Mouse (Mus musculus): ENCODE data around the gene Nckap5. TPM values are rescaled to one million over a fixed set of nuclear protein-coding genes. Genes with fewer than 3 reads are reported as not detected.
"Not testable (repeated sequence)": the region's sequence is repeated elsewhere in the genome, so short reads cannot be mapped to it uniquely, and the experiment has no call there.

The Nckap5 gene
- polyA plus RNA-seq, 1 experiment from 2014 or later: 17.7 TPM

DNA sequence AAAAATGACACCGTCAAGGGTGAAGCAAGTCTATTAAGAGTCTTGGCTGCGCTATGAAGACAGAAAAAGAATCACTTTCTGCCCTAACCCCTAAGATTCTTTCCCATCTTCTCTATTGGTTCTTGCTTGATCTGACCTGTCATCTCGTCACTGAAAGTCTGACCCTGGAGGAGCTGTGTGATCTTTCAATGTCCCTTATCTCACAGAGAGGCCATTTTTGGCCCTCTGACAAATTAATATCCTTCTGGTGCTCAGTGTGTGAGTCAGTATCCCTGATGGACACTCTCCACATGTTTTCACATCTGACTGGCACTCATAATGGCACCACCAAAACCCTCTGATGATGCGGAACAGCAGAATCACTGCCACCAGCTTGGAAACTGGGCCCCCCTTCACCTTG is 736.3 kb downstream of the Nckap5 start:
- H3K27me3 ChIP-seq: no peaks in the 10 kb centered on the region
- no peaks in the 10 kb centered on the region for H3K9me3 ChIP-seq
- no peak overlapping the region for H3K4me2 ChIP-seq (replicated peaks)
- ATAC-seq: no peak
- H3K4me1 ChIP-seq (replicated peaks): no peaks in the 10 kb centered on the region
- 87% methylated on average over 4 of the region's 4 CpGs for WGBS
- H3K4me3 ChIP-seq (replicated peaks): no peak overlapping the region
- H3K27ac ChIP-seq: no peak overlapping the region
- H3K36me3 ChIP-seq: no peaks in the 10 kb centered on the region
- no peak overlapping the region for H3K9ac ChIP-seq (replicated peaks)

GRCm38 (mm10) chr1:126091979-126092378 is 738.6 kb downstream of the Nckap5 start:
- H3K27ac ChIP-seq; ATAC-seq; H3K9me3 ChIP-seq; H3K27me3 ChIP-seq; H3K4me1 ChIP-seq (replicated peaks); H3K4me2 ChIP-seq (replicated peaks); H3K4me3 ChIP-seq (replicated peaks); H3K36me3 ChIP-seq; H3K9ac ChIP-seq (replicated peaks): not testable (repeated sequence)
- 96% methylated on average over 2 of the region's 2 CpGs for WGBS

DNA sequence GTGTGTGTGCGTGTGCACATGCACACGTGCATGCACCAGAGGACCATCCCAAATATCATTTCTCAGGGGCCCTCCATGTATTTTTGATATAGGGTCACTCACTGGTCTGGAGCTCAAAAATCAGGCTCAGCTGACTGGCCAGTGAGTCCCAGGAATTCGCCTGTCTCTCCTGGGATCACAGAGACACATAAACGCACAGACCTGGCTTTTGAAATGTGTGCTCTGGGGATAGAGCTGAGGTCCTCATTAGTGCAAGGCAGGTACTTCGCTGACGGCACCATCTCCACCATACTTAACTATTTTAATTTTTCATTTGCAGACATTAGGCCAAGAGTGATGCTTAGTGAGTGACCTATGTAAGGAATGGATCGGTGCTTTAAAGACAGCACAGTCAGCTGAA is 743.4 kb downstream of the Nckap5 start:
- Histone ChIP-seq H3K9me3 (no peaks in the 10 kb centered on the region), H3K27ac (no peak overlapping the region), H3K27me3 (no peaks in the 10 kb centered on the region), H3K36me3 (no peaks in the 10 kb centered on the region), H3K4me3 (replicated peaks) (no peak overlapping the region), H3K4me1 (replicated peaks) (peaks cover 14% of the 10 kb centered on the region), H3K4me2 (replicated peaks) (no peak overlapping the region), H3K9ac (replicated peaks) (no peak overlapping the region)
- ATAC-seq: no peak
- 77% methylated on average over 7 of the region's 7 CpGs for WGBS

GRCm38 (mm10) chr1:126076312-126076711 is 754.3 kb downstream of the Nckap5 start:
- Histone ChIP-seq H3K27me3 (no peaks in the 10 kb centered on the region), H3K27ac (0 out of 2 replicates have a peak overlapping the region, but pooled peaks have one; percentile 35), H3K36me3 (no peaks in the 10 kb centered on the region), H3K9me3 (no peaks in the 10 kb centered on the region), H3K9ac (replicated peaks) (no peak overlapping the region), H3K4me1 (replicated peaks) (peaks cover 5% of the 10 kb centered on the region), H3K4me3 (replicated peaks) (no peak overlapping the region), H3K4me2 (replicated peaks) (no peak overlapping the region)
- ATAC-seq: peak; percentile 55; the same call in 1 of the 2 replicates
- WGBS: 26% methylated on average over 4 of the region's 4 CpGs

DNA sequence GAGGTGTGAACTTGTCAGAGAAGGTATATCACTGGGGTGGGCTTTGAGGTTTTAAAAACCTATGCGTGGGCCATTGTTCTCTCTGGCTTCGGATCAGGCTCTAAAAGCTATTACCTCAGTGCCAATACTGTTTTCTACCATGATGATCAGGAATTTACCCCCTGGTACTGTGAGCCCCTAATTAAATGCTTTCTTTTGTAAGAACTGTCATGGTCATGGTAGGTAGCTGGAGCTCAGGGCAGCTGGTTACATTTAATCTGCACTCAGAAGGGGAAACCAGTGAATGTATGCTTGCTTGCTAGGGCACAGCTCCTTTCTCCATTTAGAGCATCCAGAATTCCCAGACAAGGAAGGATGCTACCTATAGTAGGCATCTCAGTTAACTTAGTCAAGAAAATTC is 759.7 kb downstream of the Nckap5 start:
- WGBS: 26% methylated on average over 2 of the region's 2 CpGs
- H3K9ac ChIP-seq (replicated peaks): no peak overlapping the region
- H3K4me1 ChIP-seq (replicated peaks): 0 out of 2 replicates have a peak, but pooled peaks cover 4% of the 10 kb centered on the region

DNA sequence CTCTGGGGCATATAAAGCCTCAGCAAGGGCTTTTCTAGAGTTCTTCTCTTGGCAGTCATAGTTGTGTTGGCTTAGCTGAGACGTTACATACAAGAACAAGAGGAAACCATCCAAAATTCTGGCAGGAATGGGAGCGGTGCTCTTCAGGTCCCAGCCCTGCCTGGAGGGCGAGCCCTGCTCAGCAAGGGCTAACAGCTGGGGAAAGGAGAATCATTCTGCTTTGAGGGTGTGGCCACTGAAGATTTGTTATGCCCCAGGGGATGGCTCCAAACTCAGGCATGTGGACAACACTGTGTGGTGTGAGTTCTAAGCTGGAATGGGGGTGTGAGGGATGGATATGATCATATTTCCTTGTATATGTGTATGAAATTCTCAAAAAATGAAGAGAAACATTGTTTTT is 779.1 kb downstream of the Nckap5 start:
- H3K36me3 ChIP-seq: no peaks in the 10 kb centered on the region
- no peak overlapping the region for H3K4me3 ChIP-seq (replicated peaks)
- no peaks in the 10 kb centered on the region for H3K27me3 ChIP-seq
- WGBS: 81% methylated on average over 3 of the region's 3 CpGs
- ATAC-seq: no peak
- H3K4me1 ChIP-seq (replicated peaks): 0 out of 2 replicates have a peak, but pooled peaks cover 4% of the 10 kb centered on the region
- no peaks in the 10 kb centered on the region for H3K9me3 ChIP-seq
- H3K9ac ChIP-seq (replicated peaks): no peak overlapping the region
- no peak overlapping the region for H3K4me2 ChIP-seq (replicated peaks)
- H3K27ac ChIP-seq: no peak overlapping the region

More for the DNA sequence above, 759.7 kb downstream of the Nckap5 start:
- Histone ChIP-seq H3K4me2 (replicated peaks) (no peak overlapping the region), H3K36me3 (no peaks in the 10 kb centered on the region), H3K27me3 (no peaks in the 10 kb centered on the region), H3K27ac (no peak overlapping the region), H3K9me3 (no peaks in the 10 kb centered on the region), H3K4me3 (replicated peaks) (no peak overlapping the region)
- ATAC-seq: no peak; the same call in 1 of the 2 replicates

DNA sequence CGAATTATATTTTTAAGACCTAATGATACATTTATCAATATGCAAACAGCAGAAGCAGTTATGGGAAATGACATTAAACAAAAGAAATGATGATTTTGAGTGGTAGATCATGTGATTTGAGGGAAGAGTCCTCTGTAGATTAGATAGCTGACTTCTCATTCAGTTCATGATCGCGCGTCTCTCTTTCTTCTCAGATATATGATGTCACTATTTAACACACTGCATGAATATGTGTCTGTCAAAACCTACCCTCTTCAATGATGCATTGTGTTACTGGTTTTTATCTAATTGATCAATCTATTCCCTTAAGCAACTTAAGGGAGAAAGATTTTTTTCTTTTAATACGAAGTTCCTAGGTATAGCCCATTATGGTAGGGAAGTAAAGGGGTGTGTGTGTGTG is 787.7 kb downstream of the Nckap5 start:
- Histone ChIP-seq H3K4me1 (replicated peaks) (no peaks in the 10 kb centered on the region), H3K4me2 (replicated peaks) (no peak overlapping the region), H3K36me3 (no peaks in the 10 kb centered on the region), H3K4me3 (replicated peaks) (no peak overlapping the region), H3K27me3 (no peaks in the 10 kb centered on the region), H3K27ac (no peak overlapping the region), H3K9ac (replicated peaks) (no peak overlapping the region), H3K9me3 (no peaks in the 10 kb centered on the region)
- ATAC-seq: no peak
- 95% methylated on average over 5 of the region's 5 CpGs for WGBS

DNA sequence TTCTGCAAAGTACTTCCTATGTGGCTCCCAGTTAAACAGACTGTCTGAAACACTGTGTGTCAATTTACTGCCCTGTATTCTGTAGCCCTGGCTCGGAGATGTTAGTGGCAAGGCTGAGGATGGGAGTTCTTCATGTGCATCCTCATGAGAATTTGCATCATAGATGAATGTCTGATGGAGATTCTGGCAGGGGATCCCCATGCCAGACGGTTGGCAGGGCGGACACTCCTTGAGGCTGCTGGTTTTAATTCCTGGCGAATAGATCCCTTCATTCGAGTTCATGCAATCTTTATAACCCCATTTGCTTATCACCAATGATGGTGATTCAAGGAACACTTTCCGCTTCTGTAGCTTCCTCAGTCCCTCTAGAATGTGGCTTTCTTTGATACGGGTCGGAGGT is 803.1 kb downstream of the Nckap5 start:
- WGBS: 85% methylated on average over 8 of the region's 8 CpGs
- no peak overlapping the region for H3K4me2 ChIP-seq (replicated peaks)
- H3K9me3 ChIP-seq: no peaks in the 10 kb centered on the region
- H3K27me3 ChIP-seq: no peaks in the 10 kb centered on the region
- peaks cover 29% of the 10 kb centered on the region for H3K36me3 ChIP-seq
- ATAC-seq: no peak
- no peaks in the 10 kb centered on the region for H3K4me1 ChIP-seq (replicated peaks)
- no peak overlapping the region for H3K9ac ChIP-seq (replicated peaks)
- H3K4me3 ChIP-seq (replicated peaks): no peak overlapping the region
- no peak overlapping the region; the same call in 1 of the 2 replicates for H3K27ac ChIP-seq

DNA sequence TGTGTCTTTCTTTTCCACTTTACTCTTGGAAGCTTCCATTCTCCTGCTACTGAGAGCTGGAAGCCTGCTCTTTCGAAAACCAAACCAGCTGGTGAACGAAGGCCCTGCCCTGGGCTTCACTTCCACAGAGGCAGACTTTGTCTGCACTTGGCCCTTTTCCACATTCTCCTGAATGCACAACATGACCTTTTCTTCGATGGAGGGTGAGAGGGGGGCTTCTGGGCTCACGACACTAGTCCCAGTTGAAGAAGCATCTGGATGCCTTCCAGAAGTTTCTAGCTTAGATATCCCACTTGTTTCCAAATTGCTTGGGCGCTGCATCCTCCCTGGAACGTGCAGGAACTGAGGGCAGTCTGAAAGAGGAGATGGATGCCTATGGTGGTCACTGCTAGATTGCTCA is 806.1 kb downstream of the Nckap5 start:
- no peaks in the 10 kb centered on the region for H3K4me1 ChIP-seq (replicated peaks)
- 83% methylated on average over 6 of the region's 6 CpGs for WGBS
- H3K9ac ChIP-seq (replicated peaks): no peak overlapping the region
- no peak overlapping the region for H3K27ac ChIP-seq
- no peak overlapping the region for H3K4me3 ChIP-seq (replicated peaks)
- H3K27me3 ChIP-seq: no peaks in the 10 kb centered on the region
- ATAC-seq: no peak
- H3K36me3 ChIP-seq: peaks cover 29% of the 10 kb centered on the region
- H3K9me3 ChIP-seq: no peaks in the 10 kb centered on the region
- H3K4me2 ChIP-seq (replicated peaks): no peak overlapping the region

GRCm38 (mm10) chr1:126022959-126023358 is 807.6 kb downstream of the Nckap5 start:
- Histone ChIP-seq H3K9me3 (no peaks in the 10 kb centered on the region), H3K27me3 (no peaks in the 10 kb centered on the region), H3K27ac (no peak overlapping the region), H3K36me3 (peaks cover 29% of the 10 kb centered on the region), H3K4me3 (replicated peaks) (no peak overlapping the region), H3K4me1 (replicated peaks) (no peaks in the 10 kb centered on the region), H3K4me2 (replicated peaks) (no peak overlapping the region), H3K9ac (replicated peaks) (no peak overlapping the region)
- 0 out of 2 replicates have a peak, but pooled peaks have one; percentile 44 for ATAC-seq
- WGBS: 61% methylated on average over 10 of the region's 10 CpGs

GRCm38 (mm10) chr1:126018654-126019053 is 811.9 kb downstream of the Nckap5 start:
- H3K4me1 ChIP-seq (replicated peaks); H3K27ac ChIP-seq; H3K27me3 ChIP-seq; ATAC-seq; H3K4me3 ChIP-seq (replicated peaks); H3K9ac ChIP-seq (replicated peaks); H3K36me3 ChIP-seq; H3K4me2 ChIP-seq (replicated peaks); H3K9me3 ChIP-seq: not testable (repeated sequence)
- WGBS: 71% methylated on average over 6 of the region's 6 CpGs

- WGBS: 56% methylated on average over 5 of the region's 5 CpGs
- no peaks in the 10 kb centered on the region for H3K27me3 ChIP-seq
- no peak overlapping the region for H3K4me2 ChIP-seq (replicated peaks)
- ATAC-seq: 0 out of 2 replicates have a peak, but pooled peaks have one; percentile 24
- H3K9ac ChIP-seq (replicated peaks): no peak overlapping the region
- H3K36me3 ChIP-seq: no peaks in the 10 kb centered on the region
- no peaks in the 10 kb centered on the region for H3K9me3 ChIP-seq
- H3K4me1 ChIP-seq (replicated peaks): 0 out of 2 replicates have a peak, but pooled peaks cover 3% of the 10 kb centered on the region
- H3K4me3 ChIP-seq (replicated peaks): no peak overlapping the region
- H3K27ac ChIP-seq: 0 out of 2 replicates have a peak overlapping the region, but pooled peaks have one; percentile 19
These were observed 818.9 kb downstream of the Nckap5 start for GRCm38 (mm10) chr1:126011661-126012091.

DNA sequence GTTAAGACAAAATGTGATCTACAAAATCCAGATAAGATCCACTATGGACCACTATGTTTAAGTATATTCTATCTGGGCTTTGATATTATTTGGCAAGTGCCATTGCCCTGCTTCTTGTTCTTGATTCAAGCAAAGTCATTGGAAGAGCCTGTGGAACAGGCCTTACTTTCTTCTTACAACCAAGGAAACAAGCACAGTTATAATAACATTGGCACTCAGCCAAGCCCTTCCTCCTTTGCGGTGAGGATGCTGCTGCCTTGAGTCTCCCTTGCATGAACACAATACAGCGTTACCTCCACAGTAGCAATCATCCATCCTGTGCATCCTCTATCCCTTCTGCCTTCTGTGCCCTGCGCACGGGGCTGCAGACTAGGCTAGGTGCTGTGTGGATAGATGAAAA is 823.0 kb downstream of the Nckap5 start:
- H3K4me2 ChIP-seq (replicated peaks): no peak overlapping the region
- 78% methylated on average over 4 of the region's 4 CpGs for WGBS
- H3K27me3 ChIP-seq: no peaks in the 10 kb centered on the region
- no peak overlapping the region for H3K4me3 ChIP-seq (replicated peaks)
- no peaks in the 10 kb centered on the region for H3K9me3 ChIP-seq
- H3K36me3 ChIP-seq: no peaks in the 10 kb centered on the region
- H3K4me1 ChIP-seq (replicated peaks): 0 out of 2 replicates have a peak, but pooled peaks cover 3% of the 10 kb centered on the region
- H3K27ac ChIP-seq: no peak overlapping the region
- ATAC-seq: no peak
- H3K9ac ChIP-seq (replicated peaks): no peak overlapping the region
